In genomic region chr4:120011788-120012187, GRCm38 (mm10) we compare ENCODE assay signal across 16 mouse cellular contexts. TPM values are rescaled to one million over a fixed set of nuclear protein-coding genes. Genes with fewer than 3 reads are reported as not detected.
DNase-seq lines count a peak whose midpoint lies in the region; ATAC-seq and TF ChIP-seq lines count a peak whose summit lies in the region.
"Had no signal": no experiment of that assay in that cellular context is flagged by ENCODE, and none has a peak within 500 bp of the region (broad histone marks: within the 10 kb centered on the region; RNA-seq: fewer than 3 reads in every experiment).

No protein-coding gene starts in this region.

- no peak overlapping the region for H3K27ac ChIP-seq in lung, postnatal 0 days (ENCODE audit: low read length)
- H3K27ac ChIP-seq: lung, embryonic 15.5 days; midbrain, embryonic 15.5 days; neural tube, embryonic 15.5 days had no signal

- ATAC-seq in lung, postnatal 0 days: peak; percentile 33; the same call in 1 of the 2 replicates
- ATAC-seq: inflammation-experienced regulatory T-cells, adult 6 months; midbrain, embryonic 15.5 days had no signal

- no peaks in the 10 kb centered on the region for H3K27me3 ChIP-seq in lung, postnatal 0 days (replicated peaks; ENCODE audit: insufficient read depth, low read length)
- H3K27me3 ChIP-seq: lung, embryonic 15.5 days; midbrain, embryonic 15.5 days; neural tube, embryonic 15.5 days had no signal

- no peak for TF ChIP-seq EP300 in lung, postnatal 0 days (IDR thresholded peaks at IDR 0.05)

- DNase-seq in adrenal gland, adult (ENCODE audit: inconsistent age in 2 of 2, low spot score in 1 of 2): peak; percentile 66 to 75
- no peak for DNase-seq in adrenal gland, postnatal 4 days (ENCODE audit: low spot score in 2 of 2)
- DNase-seq in lung, postnatal 0 days (ENCODE audit: low spot score): no peak
- DNase-seq in lung, adult 18-20 months: no peak
- peak; percentile 45 to 76 for DNase-seq in kidney, postnatal 25 days
- no peak for DNase-seq in c-Kit-positive CD71-positive TER-119-positive erythroid progenitor cells, embryonic 14.5 days (ENCODE audit: low spot score)
- no peak for DNase-seq in spleen, postnatal 10 days (ENCODE audit: low spot score in 2 of 2)
- DNase-seq in left cerebral cortex, adult 8-10 months (ENCODE audit: low spot score in 2 of 2): no peak
- DNase-seq: right cerebral cortex, postnatal 14 days had no signal

- no peaks in the 10 kb centered on the region for H3K9me3 ChIP-seq in lung, postnatal 0 days (ENCODE audit: low read length)
- H3K9me3 ChIP-seq: lung, embryonic 15.5 days; midbrain, embryonic 15.5 days; neural tube, embryonic 15.5 days had no signal

- no peak overlapping the region for H3K9ac ChIP-seq in lung, postnatal 0 days (replicated peaks; ENCODE audit: low read depth)
- H3K9ac ChIP-seq: lung, embryonic 15.5 days; midbrain, embryonic 15.5 days; neural tube, embryonic 15.5 days had no signal

- H3K4me2 ChIP-seq in lung, postnatal 0 days (replicated peaks; ENCODE audit: low read depth, low read length): no peak overlapping the region
- H3K4me2 ChIP-seq: lung, embryonic 15.5 days; midbrain, embryonic 15.5 days; neural tube, embryonic 15.5 days had no signal

- 49% methylated on average over 10 of the region's 10 CpGs for WGBS in lung, postnatal 0 days

- no peak for TF ChIP-seq CTCF in lung, postnatal 0 days (IDR thresholded peaks at IDR 0.05)

- H3K4me1 ChIP-seq in lung, postnatal 0 days (ENCODE audit: insufficient read depth, low read depth, low read length): no peaks in the 10 kb centered on the region
- H3K4me1 ChIP-seq: midbrain, embryonic 15.5 days; neural tube, embryonic 15.5 days had no signal

- no peaks in the 10 kb centered on the region for H3K36me3 ChIP-seq in lung, postnatal 0 days (ENCODE audit: insufficient read depth, low read length)
- H3K36me3 ChIP-seq: lung, embryonic 15.5 days; midbrain, embryonic 15.5 days; neural tube, embryonic 15.5 days had no signal

- H3K4me3 ChIP-seq in lung, postnatal 0 days (ENCODE audit: low read depth, low read length): no peak overlapping the region
- H3K4me3 ChIP-seq: lung, embryonic 15.5 days; midbrain, embryonic 15.5 days; neural tube, embryonic 15.5 days had no signal

RNA-seq across cellular contexts. Expression of gene AL607142.1, which starts 53.0 kb away (rescaled TPM):
- total RNA-seq in adrenal gland, postnatal 4 days (2021): not detected
- not detected in 2 replicates for polyA plus RNA-seq in lung, postnatal 0 days (2015; fragmentation: Nextera tagmentation; extraction: Ambion mirVana)
- not detected for total RNA-seq in left cerebral cortex, adult 8-10 months (2022)
- total RNA-seq: layer of hippocampus, postnatal 14 days had no signal
- polyA plus RNA-seq: inflammation-experienced regulatory T-cells, adult 6 months; limb, embryonic 14.5 days; lung, embryonic 15.5 days; midbrain, embryonic 15.5 days; neural tube, embryonic 15.5 days; stomach, embryonic 16.5 days had no signal

Comparison
In these comparisons a context has a peak if more than half of its experiments do, and no peak if none do; other contexts are left out.
1. DNase-seq: peak in adrenal gland, adult (2 of 2) and kidney, postnatal 25 days (2 of 2); none in adrenal gland, postnatal 4 days (0 of 2), lung, postnatal 0 days (single experiment), lung, adult 18-20 months (0 of 2), c-Kit-positive CD71-positive TER-119-positive erythroid progenitor cells, embryonic 14.5 days (single experiment), spleen, postnatal 10 days (0 of 2) and left cerebral cortex, adult 8-10 months (0 of 2).